ENCODE assay signal across 13 mouse cellular contexts in the genomic region with DNA sequence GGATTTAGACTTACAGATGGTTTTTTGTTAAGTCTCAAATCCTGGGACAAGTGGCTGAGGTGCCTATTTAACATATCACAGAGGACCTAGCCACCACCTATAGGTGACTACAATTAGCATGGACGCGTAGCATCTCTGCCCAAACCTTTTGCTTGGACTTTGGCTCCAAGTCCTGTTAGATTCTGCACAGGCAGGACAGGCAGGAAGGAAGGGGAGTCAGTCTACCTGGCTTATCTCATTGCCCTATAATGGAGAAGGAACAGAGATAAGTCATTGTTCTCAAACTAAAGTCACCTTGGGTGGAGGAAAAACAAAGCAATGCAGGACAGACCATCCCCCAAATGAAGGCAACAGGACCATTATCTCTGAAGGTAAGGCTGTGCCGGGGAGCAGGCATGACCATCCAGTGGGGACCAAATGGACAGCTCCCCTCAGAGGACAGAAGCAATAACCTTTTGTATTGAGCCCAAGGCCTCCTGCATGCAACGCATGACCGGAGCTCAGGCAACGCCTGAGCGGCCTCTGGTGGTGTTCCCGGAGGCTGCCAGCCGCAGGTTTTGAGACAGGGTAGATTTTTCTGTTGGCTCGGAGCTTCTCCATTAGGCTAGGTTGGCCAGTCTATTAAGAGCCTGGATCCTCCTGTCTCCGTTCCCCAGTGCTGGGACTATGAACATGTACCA. TPM values are rescaled to one million over a fixed set of nuclear protein-coding genes. Genes with fewer than 3 reads are reported as not detected.
DNase-seq lines count a peak whose midpoint lies in the region; ATAC-seq lines count a peak whose summit lies in the region.
"Had no signal": no experiment of that assay in that cellular context is flagged by ENCODE, and none has a peak within 500 bp of the region (broad histone marks: within the 10 kb centered on the region; RNA-seq: fewer than 3 reads in every experiment).

No protein-coding gene starts in this region.

- no peak overlapping the region for H3K4me2 ChIP-seq in hindbrain, embryonic 12.5 days (replicated peaks)
- H3K4me2 ChIP-seq: limb, embryonic 15.5 days had no signal

- no peak overlapping the region for H3K4me3 ChIP-seq in hindbrain, embryonic 10.5 days
- no peak overlapping the region for H3K4me3 ChIP-seq in hindbrain, embryonic 12.5 days
- H3K4me3 ChIP-seq: limb, embryonic 15.5 days; midbrain, embryonic 10.5 days had no signal

- no peaks in the 10 kb centered on the region for H3K9me3 ChIP-seq in hindbrain, embryonic 10.5 days
- no peaks in the 10 kb centered on the region for H3K9me3 ChIP-seq in hindbrain, embryonic 12.5 days (replicated peaks)
- H3K9me3 ChIP-seq: limb, embryonic 15.5 days; midbrain, embryonic 10.5 days had no signal

- H3K9ac ChIP-seq in hindbrain, embryonic 12.5 days, result no peak overlapping the region
- H3K9ac ChIP-seq: limb, embryonic 15.5 days had no signal

- intact Hi-C loops in left cerebral cortex, postnatal 10 days (cut with DNase I), result no loop called here

- DNase-seq in hindbrain, embryonic 10.5 days (ENCODE audit: low spot score), result peak; percentile 28
- DNase-seq in A20 (ENCODE audit: low read depth, low spot score), result peak; percentile 55
- DNase-seq in adrenal gland, postnatal 25 days, result peak; percentile 27
- DNase-seq in kidney, postnatal 14 days, result peak; percentile 38
- no peak for DNase-seq in right cerebral cortex, postnatal 4 days
- no peak for DNase-seq in left cerebral cortex, postnatal 10 days (ENCODE audit: extremely low spot score in 1 of 2, low spot score in 2 of 2)
- DNase-seq in urinary bladder, postnatal 36 days (ENCODE audit: low spot score in 2 of 2), result no peak
- DNase-seq: cerebellum, adult 18-20 months; heart, adult 11 months had no signal

- no peaks in the 10 kb centered on the region for H3K27me3 ChIP-seq in hindbrain, embryonic 10.5 days (ENCODE audit: insufficient read depth, poor library complexity, severe bottlenecking)
- no peaks in the 10 kb centered on the region for H3K27me3 ChIP-seq in hindbrain, embryonic 12.5 days
- H3K27me3 ChIP-seq: limb, embryonic 15.5 days had no signal

- H3K36me3 ChIP-seq in hindbrain, embryonic 10.5 days, result no peaks in the 10 kb centered on the region
- H3K36me3 ChIP-seq in hindbrain, embryonic 12.5 days, result no peaks in the 10 kb centered on the region
- H3K36me3 ChIP-seq: limb, embryonic 15.5 days; midbrain, embryonic 10.5 days had no signal

- no peak overlapping the region for H3K27ac ChIP-seq in hindbrain, embryonic 10.5 days
- no peak overlapping the region for H3K27ac ChIP-seq in hindbrain, embryonic 12.5 days
- H3K27ac ChIP-seq: limb, embryonic 15.5 days; midbrain, embryonic 10.5 days had no signal

- no peaks in the 10 kb centered on the region for H3K4me1 ChIP-seq in hindbrain, embryonic 10.5 days (replicated peaks)
- H3K4me1 ChIP-seq in hindbrain, embryonic 12.5 days, result no peaks in the 10 kb centered on the region
- H3K4me1 ChIP-seq: limb, embryonic 15.5 days; midbrain, embryonic 10.5 days had no signal

- 39% methylated on average over 11 of the region's 11 CpGs for WGBS in hindbrain, embryonic 10.5 days
- 42% methylated on average over 11 of the region's 11 CpGs for WGBS in hindbrain, embryonic 12.5 days

- no peak for ATAC-seq in hindbrain, embryonic 12.5 days (ENCODE audit: low FRiP score)
- ATAC-seq: hindbrain, embryonic 16.5 days had no signal

RNA-seq across cellular contexts. Expression of gene B4galnt2, which starts 25.3 kb away (rescaled TPM):
- polyA plus RNA-seq in hindbrain, embryonic 10.5 days (2016; fragmentation: Nextera tagmentation; extraction: Ambion mirVana), result 0.14 and 0.39 TPM in 2 replicates
- polyA plus RNA-seq in hindbrain, embryonic 12.5 days (2016; fragmentation: Nextera tagmentation; extraction: Ambion mirVana), result not detected in 2 replicates
- not detected in 2 replicates for total RNA-seq in adrenal gland, postnatal 25 days (2021)
- not detected for total RNA-seq in left cerebral cortex, postnatal 10 days (2021)
- polyA plus RNA-seq: hindbrain, embryonic 16.5 days; limb, embryonic 15.5 days had no signal

Comparison
In these comparisons a context has a peak if more than half of its experiments do, and no peak if none do; other contexts are left out.
1. DNase-seq: peak in hindbrain, embryonic 10.5 days (single experiment), A20 (single experiment), adrenal gland, postnatal 25 days (single experiment) and kidney, postnatal 14 days (single experiment); none in right cerebral cortex, postnatal 4 days (single experiment), left cerebral cortex, postnatal 10 days (0 of 2) and urinary bladder, postnatal 36 days (0 of 2).